ENCODE assay signal across 24 mouse cellular contexts in the genomic region with DNA sequence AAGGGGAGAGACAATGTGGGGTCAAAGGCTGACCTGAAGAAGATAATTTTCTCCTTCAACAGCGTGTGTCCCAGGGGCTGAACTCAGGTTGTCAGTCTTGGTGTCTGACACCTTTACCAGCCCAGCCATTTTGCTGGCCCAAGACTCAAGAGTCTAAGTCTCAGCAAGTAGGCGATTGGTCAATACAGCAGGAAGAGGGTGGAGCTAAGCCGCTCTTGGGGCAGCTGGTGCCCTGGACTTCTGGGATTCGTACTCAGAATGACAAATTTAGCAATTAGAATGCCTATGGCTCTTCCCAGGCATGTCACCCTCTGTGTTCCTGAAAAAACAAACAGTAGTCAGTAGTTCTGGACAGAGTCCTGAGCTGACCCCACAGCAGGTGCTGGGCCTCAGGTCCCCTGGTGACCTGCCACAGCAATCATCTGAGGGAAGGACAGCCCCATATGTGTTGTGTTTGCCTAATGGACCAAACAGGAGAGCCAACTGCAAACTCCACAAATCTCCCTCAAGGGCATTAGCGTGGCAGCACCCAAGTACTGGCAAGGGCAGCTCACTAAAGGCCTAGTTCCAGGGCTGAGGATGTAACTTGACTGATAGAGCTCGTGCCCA. TPM values are rescaled to one million over a fixed set of nuclear protein-coding genes. Genes with fewer than 3 reads are reported as not detected.
DNase-seq lines count a peak whose midpoint lies in the region; ATAC-seq and TF ChIP-seq lines count a peak whose summit lies in the region.
"Had no signal": no experiment of that assay in that cellular context is flagged by ENCODE, and none has a peak within 500 bp of the region (broad histone marks: within the 10 kb centered on the region; RNA-seq: fewer than 3 reads in every experiment).

No protein-coding gene starts in this region.

- H3K36me3 ChIP-seq in kidney, embryonic 14.5 days (ENCODE audit: control insufficient read depth, insufficient read depth, low read length): no peaks in the 10 kb centered on the region
- no peaks in the 10 kb centered on the region for H3K36me3 ChIP-seq in heart, adult 2 months (ENCODE audit: control insufficient read depth, insufficient read depth, low read length)
- H3K36me3 ChIP-seq: embryonic facial prominence, embryonic 10.5 days; intestine, embryonic 15.5 days; limb, embryonic 13.5 days; liver, embryonic 12.5 days had no signal

- peak; percentile 40 for DNase-seq in gastrocnemius, adult 2 months
- DNase-seq in gastrocnemius, postnatal 4 days (ENCODE audit: low spot score in 2 of 2): no peak
- peak; percentile 18 for DNase-seq in kidney, adult 11 months
- peak; percentile 31 for DNase-seq in adipocyte (ENCODE audit: low spot score)
- DNase-seq in left cerebral cortex, adult 9 months (ENCODE audit: low spot score in 2 of 2): no peak
- no peak for DNase-seq in heart, adult 2 months
- DNase-seq: cerebellum, adult 8-10 months; forebrain, postnatal 0 days; heart, adult 18-20 months; heart, postnatal 36 days; kidney, adult 9 months; kidney, postnatal 25 days; layer of hippocampus, postnatal 36 days; lung, adult 2 months; lung, postnatal 14 days; thymus, postnatal 14 days had no signal

- H3K4me1 ChIP-seq in kidney, embryonic 14.5 days (ENCODE audit: control insufficient read depth, insufficient read depth, low read length): peaks cover 12% of the 10 kb centered on the region; the same call in 1 of the 2 replicates
- peaks cover 12% of the 10 kb centered on the region for H3K4me1 ChIP-seq in brown adipose tissue, adult 24 weeks (ENCODE audit: control insufficient read depth, insufficient read depth, insufficient read length, low read length)
- peaks cover 3% of the 10 kb centered on the region; the same call in 1 of the 2 replicates for H3K4me1 ChIP-seq in heart, adult 2 months (ENCODE audit: control insufficient read depth, insufficient read depth, low read length)
- H3K4me1 ChIP-seq: intestine, embryonic 15.5 days; liver, embryonic 12.5 days had no signal

- H3K79me2 ChIP-seq in heart, adult 2 months (replicated peaks; ENCODE audit: control insufficient read depth, insufficient read depth, low read length): 0 out of 2 replicates have a peak, but pooled peaks cover 2% of the 10 kb centered on the region

- H3K9me3 ChIP-seq in kidney, embryonic 14.5 days (ENCODE audit: control insufficient read depth, low read length): no peaks in the 10 kb centered on the region
- H3K9me3 ChIP-seq: embryonic facial prominence, embryonic 10.5 days; intestine, embryonic 15.5 days; limb, embryonic 13.5 days; liver, embryonic 12.5 days had no signal

- no peak for TF ChIP-seq EP300 in heart, adult 2 months (IDR thresholded peaks at IDR 0.05; ENCODE audit: insufficient read depth, low read depth, low read length)

- no peak overlapping the region for H3K9ac ChIP-seq in kidney, embryonic 14.5 days (ENCODE audit: low read depth, low read length)
- H3K9ac ChIP-seq in heart, adult 2 months (ENCODE audit: low read depth, low read length): no peak overlapping the region
- H3K9ac ChIP-seq: forebrain, postnatal 0 days; intestine, embryonic 15.5 days; limb, embryonic 13.5 days; liver, embryonic 12.5 days had no signal

- WGBS in kidney, embryonic 14.5 days: 63% methylated on average over 6 of the region's 6 CpGs
- 62% methylated on average over 6 of the region's 6 CpGs for WGBS in heart, adult 2 months

- no peaks in the 10 kb centered on the region for H3K27me3 ChIP-seq in kidney, embryonic 14.5 days (ENCODE audit: control insufficient read depth, insufficient read depth, low read length)
- no peaks in the 10 kb centered on the region for H3K27me3 ChIP-seq in heart, adult 2 months (ENCODE audit: control insufficient read depth, insufficient read depth, low read length)
- H3K27me3 ChIP-seq: intestine, embryonic 15.5 days; limb, embryonic 13.5 days; liver, embryonic 12.5 days had no signal

- H3K27ac ChIP-seq in gastrocnemius, adult 2 months: peak overlapping the region; percentile 65
- H3K27ac ChIP-seq in kidney, embryonic 14.5 days (ENCODE audit: low read depth, low read length): no peak overlapping the region
- peak overlapping the region; percentile 31; the same call in 1 of the 2 replicates for H3K27ac ChIP-seq in brown adipose tissue, adult 24 weeks (replicated peaks; ENCODE audit: low read depth, low read length)
- no peak overlapping the region; the same call in 1 of the 2 replicates for H3K27ac ChIP-seq in heart, adult 2 months
- H3K27ac ChIP-seq: embryonic facial prominence, embryonic 10.5 days; intestine, embryonic 15.5 days; limb, embryonic 13.5 days; liver, embryonic 12.5 days had no signal

- no peak for ATAC-seq in kidney, embryonic 14.5 days (ENCODE audit: low FRiP score, low TSS enrichment)
- ATAC-seq: forebrain, postnatal 0 days; hindbrain, embryonic 16.5 days; intestine, embryonic 15.5 days; liver, embryonic 12.5 days had no signal

- TF ChIP-seq CTCF in gastrocnemius, adult 2 months (IDR thresholded peaks at IDR 0.05): no peak
- no peak for TF ChIP-seq CTCF in heart, adult 2 months (IDR thresholded peaks at IDR 0.05)

- TF ChIP-seq POLR2A in heart, adult 2 months (IDR thresholded peaks at IDR 0.05; ENCODE audit: insufficient read depth, low read depth, low read length): no peak

- H3K4me3 ChIP-seq in gastrocnemius, adult 2 months: no peak overlapping the region
- H3K4me3 ChIP-seq in kidney, embryonic 14.5 days (ENCODE audit: low read length): no peak overlapping the region
- no peak overlapping the region for H3K4me3 ChIP-seq in brown adipose tissue, adult 24 weeks (ENCODE audit: insufficient read depth, low read depth, low read length)
- no peak overlapping the region for H3K4me3 ChIP-seq in heart, adult 2 months
- H3K4me3 ChIP-seq: embryonic facial prominence, embryonic 10.5 days; intestine, embryonic 15.5 days; limb, embryonic 13.5 days; liver, embryonic 12.5 days had no signal

- no peak overlapping the region for H3K4me2 ChIP-seq in kidney, embryonic 14.5 days (replicated peaks; ENCODE audit: low read depth, low read length)
- H3K4me2 ChIP-seq: intestine, embryonic 15.5 days; limb, embryonic 13.5 days; liver, embryonic 12.5 days; midbrain, embryonic 11.5 days had no signal

- intact Hi-C loops in gastrocnemius, adult 2 months (cut with DNase I): no loop called here
- intact Hi-C loops in heart, adult 2 months (cut with DNase I): no loop called here

RNA-seq across cellular contexts. Expression of a gene that starts 47.5 kb away (rescaled TPM):
- total RNA-seq in gastrocnemius, adult 2 months (2021): 10 to 100 TPM; 19.6 to 22.9 TPM
- 100 to 1,000 TPM; 125 to 128 TPM for total RNA-seq in gastrocnemius, postnatal 4 days (2021)
- polyA plus RNA-seq in kidney, embryonic 14.5 days (2014; fragmentation: Nextera tagmentation; extraction: Ambion mirVana): 34.9 and 61.7 TPM in 2 replicates
- polyA plus RNA-seq in brown adipose tissue, adult 24 weeks (2012; ENCODE audit: insufficient read depth, insufficient read length, missing spikeins): 7.9 and 8.6 TPM in 2 replicates
- total RNA-seq in heart, adult 2 months (2021): 10 to 100 TPM; 25.0 to 29.6 TPM
- 22.2 and 34.4 TPM in 2 replicates for polyA plus RNA-seq in heart, adult 2 months (2012; rRNA removed)

Comparison
In these comparisons a context has a peak if more than half of its experiments do, and no peak if none do; other contexts are left out.
1. DNase-seq: peak in gastrocnemius, adult 2 months (single experiment), kidney, adult 11 months (single experiment) and adipocyte (single experiment); none in gastrocnemius, postnatal 4 days (0 of 2), left cerebral cortex, adult 9 months (0 of 2) and heart, adult 2 months (0 of 2).
2. RNA of a gene that starts 47.5 kb away (total RNA-seq): 125 to 128 TPM in gastrocnemius, postnatal 4 days; 25.0 to 29.6 TPM in heart, adult 2 months and 19.6 to 22.9 TPM in gastrocnemius, adult 2 months; every median in the first group is over 4 times any median in the second.
3. H3K27ac ChIP-seq: peak in gastrocnemius, adult 2 months (single experiment) and brown adipose tissue, adult 24 weeks (single experiment); none in kidney, embryonic 14.5 days (single experiment) and heart, adult 2 months (single experiment).